Mouse (Mus musculus): ENCODE measurements around the gene Btbd18.
"Not testable (repeated sequence)": the region's sequence is repeated elsewhere in the genome, so short reads cannot be mapped to it uniquely, and the experiment has no call there.

The Btbd18 gene

GRCm38 (mm10) chr2:84647051-84647568 is 11.8 kb upstream of the Btbd18 start:
- DNase-seq (ENCODE audit: low spot score), result no peak

GRCm38 (mm10) chr2:84648369-84648768 is 10.5 kb upstream of the Btbd18 start:
- DNase-seq (ENCODE audit: low spot score), result peak; percentile 51

GRCm38 (mm10) chr2:84649674-84650073 is 9.2 kb upstream of the Btbd18 start:
- DNase-seq (ENCODE audit: low spot score), result peak; percentile 39

- peak; percentile 93 for DNase-seq (ENCODE audit: low spot score)
Observed at GRCm38 (mm10) chr2:84650464-84651195, 8.2 kb upstream of the Btbd18 start, which contains the start of gene Ctnnd1. Ctnnd1 (minus strand) TSS chr2:84650765.

- no peak for DNase-seq (ENCODE audit: low spot score)
Observed at GRCm38 (mm10) chr2:84653354-84653753, 5.5 kb upstream of the Btbd18 start.

GRCm38 (mm10) chr2:84655864-84656263 is 3.0 kb upstream of the Btbd18 start:
- no peak for DNase-seq (ENCODE audit: low spot score)

GRCm38 (mm10) chr2:84660253-84660652 is 1.4 kb downstream of the Btbd18 start:
- peak; percentile 72 for DNase-seq (ENCODE audit: low spot score)

- DNase-seq (ENCODE audit: low spot score), result peak; percentile 81
Observed at GRCm38 (mm10) chr2:84662866-84663265, 4.0 kb downstream of the Btbd18 start.

GRCm38 (mm10) chr2:84666081-84666480 is 7.2 kb downstream of the Btbd18 start:
- DNase-seq (ENCODE audit: low spot score), result peak; percentile 32

- DNase-seq (ENCODE audit: low spot score), result peak; percentile 72
Observed at GRCm38 (mm10) chr2:84669828-84670568, 11.1 kb downstream of the Btbd18 start.

- DNase-seq (ENCODE audit: low spot score), result peak; percentile 94
Observed at GRCm38 (mm10) chr2:84670569-84670933, 11.7 kb downstream of the Btbd18 start, which contains the start of gene Selenoh. Selenoh (minus strand) TSS chr2:84670770.

- not testable (repeated sequence) for DNase-seq (ENCODE audit: low spot score)
Observed at GRCm38 (mm10) chr2:84671535-84671934, 12.7 kb downstream of the Btbd18 start.

- peak; percentile 52 for DNase-seq (ENCODE audit: low spot score)
Observed at GRCm38 (mm10) chr2:84677270-84677967, 18.5 kb downstream of the Btbd18 start.

GRCm38 (mm10) chr2:84677968-84678880 is 19.3 kb downstream of the Btbd18 start, which contains the start of the genes Gm28635 and Med19:
Gm28635 (minus strand) TSS chr2:84678041.
Med19 (plus strand) TSS chr2:84678402.
- peak; percentile 99 for DNase-seq (ENCODE audit: low spot score)

GRCm38 (mm10) chr2:84679016-84679415 is 20.1 kb downstream of the Btbd18 start, which contains the start of gene Tmx2:
Tmx2 (minus strand) TSS chr2:84679140.
- no peak for DNase-seq (ENCODE audit: low spot score)

- DNase-seq (ENCODE audit: low spot score), result no peak
Observed at GRCm38 (mm10) chr2:84682605-84683183, 23.8 kb downstream of the Btbd18 start.

- no peak for DNase-seq (ENCODE audit: low spot score)
Observed at GRCm38 (mm10) chr2:84688080-84688844, 29.4 kb downstream of the Btbd18 start.

GRCm38 (mm10) chr2:84690050-84690449 is 31.2 kb downstream of the Btbd18 start:
- no peak for DNase-seq (ENCODE audit: low spot score)

- DNase-seq (ENCODE audit: low spot score), result no peak
Observed at GRCm38 (mm10) chr2:84695007-84695695, 36.3 kb downstream of the Btbd18 start.

All from embryo, embryonic 10 days (tissue).